Mouse (Mus musculus): Measurements from ENCODE around the gene Klhl11.

Klhl11 gene

DNA sequence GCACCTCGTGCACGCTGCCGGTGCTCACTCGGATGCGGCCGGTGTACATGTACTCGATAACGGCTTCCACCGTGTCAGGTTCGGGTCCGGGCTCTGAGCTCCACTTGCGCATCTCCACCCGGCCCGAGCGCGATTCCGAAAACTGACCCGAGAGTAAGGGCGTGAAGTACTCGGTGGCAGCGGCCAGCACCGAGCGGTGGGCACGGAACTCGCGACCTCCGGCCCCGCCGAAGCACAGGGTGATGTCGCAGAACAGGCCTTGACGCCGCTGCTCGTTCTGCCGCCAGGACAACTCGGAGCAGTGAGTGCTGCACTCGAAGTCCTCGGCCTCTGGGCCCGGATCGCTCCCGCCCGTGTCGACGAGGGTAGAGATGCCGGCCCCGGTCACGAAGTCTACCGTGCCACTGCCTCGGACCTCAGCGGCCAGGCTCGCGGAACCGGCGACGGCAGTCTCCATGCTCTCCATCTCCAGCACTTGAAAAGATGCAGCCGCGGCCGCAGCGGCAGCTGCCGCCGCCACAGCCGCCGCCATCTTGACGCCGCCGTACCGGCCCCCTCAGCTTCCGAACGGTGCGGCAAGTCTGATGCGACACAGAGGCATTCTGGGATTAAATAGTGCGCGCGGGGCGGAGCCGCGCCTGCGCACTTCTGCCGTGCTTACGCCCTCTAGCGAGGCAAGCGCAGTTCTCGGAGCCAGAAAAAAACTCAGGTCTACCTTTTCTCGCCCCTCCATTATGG is at the start of gene Klhl11:
Gene Klhl11, minus strand, starts transcription at position 545 of the 738 bp plus-strand sequence.
- in situ Hi-C loops (cut with MboI), result no loop called here

DNA sequence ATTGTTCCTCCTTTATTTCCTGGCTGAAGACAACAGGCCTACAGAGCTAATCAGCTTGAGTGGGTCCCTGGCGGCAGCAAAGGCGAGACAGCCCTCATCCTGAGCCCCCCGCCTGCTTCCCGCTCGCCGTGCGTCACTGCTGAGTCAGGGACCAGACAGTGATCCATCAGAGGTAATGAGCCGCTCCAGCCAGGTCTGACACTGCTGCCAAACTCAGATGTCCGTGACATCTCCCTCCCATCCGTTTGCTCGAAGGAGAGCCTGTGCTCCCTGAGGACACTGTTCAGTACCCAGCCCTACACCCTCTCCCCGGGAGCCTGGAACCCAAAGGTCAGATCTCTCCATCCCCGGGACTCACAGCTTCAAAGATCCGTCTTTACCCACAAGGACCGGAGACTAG is 48.3 kb upstream of the Klhl11 start:
- in situ Hi-C loops (cut with MboI), result no loop called here

DNA sequence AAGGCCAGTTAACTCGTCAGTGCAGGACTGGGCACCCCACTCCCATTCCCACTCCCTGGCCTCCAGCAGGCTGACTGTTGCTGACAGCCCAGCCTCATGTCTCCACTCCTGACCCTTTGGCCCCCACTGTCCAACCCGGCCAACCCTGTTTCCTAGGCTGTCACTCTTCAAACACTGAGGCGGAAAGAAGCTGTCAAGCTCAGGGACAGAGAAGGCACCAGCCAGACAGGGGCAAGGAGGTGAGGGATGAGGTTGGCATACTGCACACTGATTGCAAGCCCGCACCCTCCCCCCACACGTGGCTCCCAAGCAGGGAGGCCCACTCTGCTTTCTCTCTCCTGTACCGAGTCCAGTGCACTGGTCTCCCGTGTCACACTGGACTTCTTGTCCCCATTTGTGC is 46.6 kb upstream of the Klhl11 start:
- in situ Hi-C loops (cut with MboI), result no loop called here

DNA sequence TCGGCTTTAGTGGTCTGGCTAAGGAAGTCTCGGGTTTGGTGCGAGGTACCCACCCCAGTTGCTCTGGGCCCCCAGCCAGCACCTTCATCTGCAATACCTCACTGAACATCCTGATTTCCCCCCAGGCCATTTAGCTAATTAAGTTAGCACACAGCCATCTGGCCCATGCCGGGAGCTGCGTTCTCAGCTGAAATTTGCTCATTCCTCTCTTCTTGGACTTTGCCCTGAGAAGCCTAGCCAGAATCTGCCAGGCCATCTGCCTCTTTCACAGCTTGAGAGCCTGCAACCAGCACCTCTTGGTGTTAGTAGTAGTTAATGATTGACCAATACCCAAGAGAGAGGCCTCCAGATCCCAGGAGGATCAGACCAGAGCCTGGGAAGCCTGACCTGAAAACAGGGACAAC is 45.6 kb upstream of the Klhl11 start:
- in situ Hi-C loops (cut with MboI), result no loop called here

DNA sequence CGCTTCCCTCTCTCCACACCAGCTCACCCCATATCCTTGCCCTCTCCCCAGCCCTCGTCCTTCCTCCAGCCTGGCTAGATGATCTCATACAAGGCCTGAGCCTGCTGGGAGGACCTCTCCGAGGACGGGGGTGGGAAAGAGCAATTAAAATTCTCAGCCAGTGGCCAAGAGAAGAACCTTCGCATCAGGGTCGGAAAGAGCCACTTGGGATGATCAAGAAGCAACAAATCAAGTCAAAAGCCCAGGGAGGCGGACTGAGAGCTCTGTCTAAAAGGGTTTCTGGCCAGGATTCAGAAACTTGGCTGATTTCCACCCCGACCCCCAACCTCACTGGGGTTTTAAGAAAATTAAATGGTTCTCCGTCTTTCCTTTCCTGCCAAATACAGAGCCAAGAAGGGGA is 43.8 kb upstream of the Klhl11 start:
- in situ Hi-C loops (cut with MboI), result no loop called here

DNA sequence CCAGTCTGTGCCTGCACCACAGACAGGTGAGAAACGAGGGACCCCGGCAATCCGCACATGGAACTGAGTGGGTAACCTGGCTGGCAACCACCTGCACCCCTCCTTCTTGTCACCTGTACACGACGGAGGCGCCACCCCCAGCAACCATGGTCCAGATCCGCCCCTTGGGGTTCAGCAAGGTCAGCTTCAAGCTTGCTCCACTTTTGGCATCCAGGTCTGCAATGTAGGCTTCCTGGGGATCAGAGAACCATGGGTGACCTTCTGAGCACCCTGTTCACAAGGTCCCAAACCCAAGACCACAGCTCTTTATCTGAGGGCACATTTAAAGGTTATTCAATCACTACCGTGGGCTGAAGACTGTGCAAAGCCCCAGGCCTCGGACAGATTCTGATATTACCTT is 43.2 kb upstream of the Klhl11 start:
- in situ Hi-C loops (cut with MboI), result no loop called here

DNA sequence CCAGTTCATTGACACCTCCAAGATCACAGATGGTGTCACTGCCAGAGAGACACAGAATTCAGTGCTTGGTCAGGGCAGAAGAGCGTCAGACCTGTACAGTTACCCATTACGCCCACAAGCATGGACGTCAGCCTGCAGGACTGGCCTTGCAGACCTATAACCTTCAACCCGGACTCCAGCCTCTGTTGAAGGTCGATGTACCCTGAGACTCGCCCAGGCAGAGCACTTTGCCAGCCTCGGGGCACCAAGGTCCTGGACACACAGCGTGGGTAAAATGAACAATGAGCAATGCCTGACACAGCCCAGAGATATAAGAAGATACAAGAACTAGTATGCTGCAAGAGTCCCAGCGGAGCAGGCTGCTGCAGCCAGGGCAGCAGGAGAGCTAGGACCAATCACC is 42.5 kb upstream of the Klhl11 start:
- in situ Hi-C loops (cut with MboI), result no loop called here

DNA sequence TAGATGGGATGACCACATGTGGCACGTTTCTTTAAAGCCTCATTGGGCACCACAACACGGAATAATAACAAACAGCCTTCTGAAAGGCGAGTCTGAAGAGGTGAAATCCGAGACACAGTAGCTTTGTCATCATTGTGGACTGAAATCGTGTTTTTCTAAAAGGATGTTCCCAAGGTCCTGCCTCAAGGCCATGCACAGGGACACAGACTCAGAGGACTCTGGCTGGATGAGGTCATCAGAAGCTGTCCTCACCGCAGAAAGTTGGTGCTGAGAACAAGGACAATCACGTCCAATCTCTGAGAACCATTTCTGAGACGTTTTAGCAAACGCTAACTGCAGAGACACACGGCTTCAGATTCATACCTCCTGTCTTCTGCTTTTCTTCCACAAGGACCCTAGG is 41.2 kb upstream of the Klhl11 start:
- in situ Hi-C loops (cut with MboI), result no loop called here

DNA sequence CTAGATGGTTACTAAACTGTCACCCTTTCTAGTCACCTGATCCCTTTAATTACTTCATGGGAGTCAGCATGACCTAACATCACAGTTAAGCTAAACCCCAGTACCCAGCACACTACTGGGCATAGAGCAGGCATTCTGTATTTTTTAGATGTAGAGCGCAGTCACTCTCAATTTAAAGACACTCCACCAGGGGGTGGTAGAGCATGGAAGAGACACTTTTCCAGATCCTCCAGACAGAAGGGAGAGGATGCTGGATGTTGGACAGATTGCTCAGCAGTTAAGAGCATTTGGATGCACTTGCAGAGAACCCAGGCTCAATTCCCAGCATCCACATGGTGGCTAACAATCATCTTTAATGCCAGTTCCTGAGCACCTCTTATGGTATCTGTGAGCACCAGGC is 39.8 kb upstream of the Klhl11 start:
- in situ Hi-C loops (cut with MboI), result no loop called here

DNA sequence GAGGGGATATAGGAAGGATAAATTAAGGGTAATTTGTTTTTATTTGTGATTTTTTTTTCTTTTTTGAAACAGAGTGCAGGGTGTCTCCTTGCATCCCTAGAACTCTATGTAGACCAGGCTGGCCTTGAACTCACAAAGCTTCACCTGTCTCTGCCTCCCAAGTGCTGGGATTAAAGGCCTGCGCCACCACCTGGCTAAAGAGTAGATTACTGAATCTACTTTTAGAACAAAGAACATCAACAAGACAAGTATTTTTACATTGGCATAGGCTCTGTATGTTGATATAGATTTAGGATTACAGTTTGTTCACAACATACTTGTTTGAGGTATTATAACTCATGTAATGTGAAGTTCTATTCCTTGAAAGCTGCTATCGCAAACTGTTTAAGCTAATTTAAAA is 38.0 kb upstream of the Klhl11 start:
- in situ Hi-C loops (cut with MboI), result no loop called here

DNA sequence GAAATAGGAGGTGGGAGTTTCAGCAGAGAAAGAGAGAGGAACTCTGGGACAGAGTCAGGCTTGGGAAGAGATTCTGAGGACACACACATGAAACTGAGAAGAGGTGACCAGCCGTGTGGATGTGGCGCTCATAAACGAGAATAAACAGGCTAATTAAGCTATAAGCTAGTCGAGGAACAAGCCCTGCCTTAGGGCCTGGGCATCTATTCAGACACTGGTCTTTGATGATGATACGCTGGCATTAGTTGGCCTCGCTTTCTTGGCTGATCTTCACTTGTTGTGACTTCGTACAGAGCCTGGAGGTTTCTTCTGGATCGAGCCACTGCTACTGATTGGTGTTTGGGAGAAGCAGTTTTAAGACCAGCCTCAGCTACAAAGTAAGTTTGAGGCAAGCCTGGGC is 33.5 kb upstream of the Klhl11 start:
- in situ Hi-C loops (cut with MboI), result no loop called here

DNA sequence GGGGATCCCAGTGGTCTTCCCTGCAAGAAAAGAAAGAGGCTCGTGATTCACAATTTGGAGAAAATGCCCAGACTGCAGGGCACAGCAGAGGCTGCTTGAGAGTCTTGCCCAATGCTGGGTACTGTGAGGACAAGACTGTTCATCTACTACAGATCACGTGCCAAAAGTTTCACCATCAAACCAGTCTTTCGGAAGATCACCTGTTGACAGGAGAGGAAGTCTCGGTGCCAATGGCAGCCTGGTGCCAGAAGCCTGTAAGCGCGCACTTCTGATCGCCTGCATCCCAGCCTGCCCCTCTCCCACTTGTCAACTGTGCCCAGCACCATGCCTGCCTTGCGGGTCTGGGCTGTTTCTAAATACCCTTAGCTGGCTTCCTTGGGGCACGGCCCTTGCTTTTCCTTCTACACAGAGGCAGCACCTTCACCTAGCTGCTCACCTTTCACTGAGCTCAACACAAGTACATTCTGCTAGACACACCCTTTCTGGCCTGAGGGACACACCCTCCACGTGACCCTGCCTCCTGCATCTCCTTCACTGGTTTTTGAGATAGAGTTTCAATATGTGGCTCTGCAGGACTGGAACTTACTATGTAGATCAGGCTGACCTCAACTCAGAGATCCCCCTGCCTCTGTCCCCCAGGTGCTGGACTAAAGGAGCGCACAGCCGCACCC is 32.6 kb upstream of the Klhl11 start:
- in situ Hi-C loops (cut with MboI), result no loop called here

DNA sequence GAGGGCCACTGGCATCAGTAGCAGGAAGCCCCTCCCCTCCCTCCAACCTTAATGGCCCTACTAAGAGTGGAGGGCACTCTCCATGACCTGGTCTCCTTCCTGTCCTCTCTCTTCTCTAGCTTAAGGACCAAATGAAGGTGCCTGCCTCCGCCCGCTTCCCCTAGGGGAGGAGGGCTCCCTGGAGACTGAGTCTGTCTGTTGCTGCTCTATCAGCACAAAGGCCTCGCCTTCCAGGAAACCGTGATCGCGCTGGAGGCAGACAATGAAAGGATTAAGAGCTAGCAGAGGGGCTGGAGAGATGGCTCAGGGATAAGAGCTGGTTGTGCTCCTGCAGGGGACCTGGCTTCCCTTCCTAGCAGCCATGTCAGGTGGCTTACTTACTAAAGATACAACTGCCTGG is 28.8 kb upstream of the Klhl11 start:
- in situ Hi-C loops (cut with MboI), result no loop called here

DNA sequence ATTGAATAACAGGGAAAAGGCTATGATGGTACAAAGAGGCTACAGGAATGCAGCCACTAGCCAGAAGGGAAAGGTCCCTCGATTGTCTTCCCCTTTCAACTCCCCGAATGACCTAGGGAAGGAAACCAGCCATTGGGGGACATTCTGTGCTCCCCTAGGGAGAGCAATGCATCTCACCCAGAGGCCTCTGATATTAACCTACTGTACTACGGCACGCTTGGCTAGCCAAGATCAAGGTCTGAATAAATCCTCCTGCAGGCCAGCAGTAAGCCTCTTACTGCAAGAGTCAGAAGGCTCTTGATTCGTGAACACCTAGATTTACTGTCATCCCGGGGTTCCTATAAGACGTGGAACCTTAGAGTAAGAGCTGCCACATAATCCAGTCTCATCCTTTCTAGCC is 28.1 kb upstream of the Klhl11 start:
- in situ Hi-C loops (cut with MboI), result no loop called here

DNA sequence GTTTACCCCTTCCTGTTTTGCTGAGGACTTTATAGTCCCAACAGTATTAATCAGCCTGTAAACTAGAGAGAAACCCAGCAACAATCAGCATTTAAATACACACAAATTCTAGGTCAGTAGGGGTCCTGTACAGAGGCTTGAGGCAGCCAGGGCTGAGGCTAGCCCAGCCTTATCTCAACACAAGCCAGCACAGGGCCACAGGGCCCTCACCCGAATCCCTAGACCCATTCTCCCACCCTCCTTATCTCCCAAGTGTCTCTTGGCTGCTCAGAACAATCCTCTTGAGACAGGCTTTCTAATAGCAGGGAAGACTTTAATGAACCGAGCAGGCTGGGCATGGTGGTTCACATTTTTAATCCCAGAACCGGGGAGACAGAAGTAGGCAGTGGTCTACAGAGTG is 27.7 kb upstream of the Klhl11 start:
- in situ Hi-C loops (cut with MboI), result no loop called here

DNA sequence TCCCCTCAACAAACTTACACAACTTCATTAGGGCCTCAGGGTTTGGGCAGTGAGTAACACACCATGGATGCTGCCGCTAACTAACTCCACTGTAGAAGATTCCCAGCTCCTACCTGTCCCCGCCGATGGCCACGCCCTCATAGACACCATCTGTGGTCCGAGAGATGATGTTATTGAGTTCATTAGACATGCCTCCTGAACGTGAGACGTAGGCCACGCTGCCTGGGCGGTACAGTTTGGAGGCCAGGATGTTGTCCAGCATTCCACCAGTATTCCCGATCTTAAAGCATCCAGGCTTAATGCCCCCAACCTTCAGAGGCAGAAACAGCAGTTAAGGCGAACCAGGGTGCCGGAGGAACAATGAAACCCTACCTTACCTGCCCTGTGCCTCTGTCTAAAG is 21.2 kb upstream of the Klhl11 start:
- in situ Hi-C loops (cut with MboI), result no loop called here

DNA sequence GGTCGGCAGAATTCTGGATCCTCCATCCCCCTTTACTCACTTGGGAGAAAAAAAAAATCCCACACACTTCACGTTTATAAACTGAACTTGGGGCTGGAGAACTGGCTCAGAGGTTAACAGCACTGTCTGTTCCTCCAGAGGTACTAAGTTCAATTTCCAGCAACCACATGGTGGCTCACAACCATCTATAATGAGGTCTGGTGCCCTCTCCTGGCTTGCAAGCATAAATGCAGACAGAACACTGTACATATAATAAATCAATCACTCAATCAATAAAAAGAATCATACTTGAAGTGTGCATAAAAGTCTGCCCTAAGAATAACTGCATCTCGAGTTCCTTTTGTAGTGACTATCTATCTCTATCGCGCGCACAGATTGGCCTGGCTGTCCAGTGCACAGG is 18.4 kb upstream of the Klhl11 start:
- in situ Hi-C loops (cut with MboI), result no loop called here

DNA sequence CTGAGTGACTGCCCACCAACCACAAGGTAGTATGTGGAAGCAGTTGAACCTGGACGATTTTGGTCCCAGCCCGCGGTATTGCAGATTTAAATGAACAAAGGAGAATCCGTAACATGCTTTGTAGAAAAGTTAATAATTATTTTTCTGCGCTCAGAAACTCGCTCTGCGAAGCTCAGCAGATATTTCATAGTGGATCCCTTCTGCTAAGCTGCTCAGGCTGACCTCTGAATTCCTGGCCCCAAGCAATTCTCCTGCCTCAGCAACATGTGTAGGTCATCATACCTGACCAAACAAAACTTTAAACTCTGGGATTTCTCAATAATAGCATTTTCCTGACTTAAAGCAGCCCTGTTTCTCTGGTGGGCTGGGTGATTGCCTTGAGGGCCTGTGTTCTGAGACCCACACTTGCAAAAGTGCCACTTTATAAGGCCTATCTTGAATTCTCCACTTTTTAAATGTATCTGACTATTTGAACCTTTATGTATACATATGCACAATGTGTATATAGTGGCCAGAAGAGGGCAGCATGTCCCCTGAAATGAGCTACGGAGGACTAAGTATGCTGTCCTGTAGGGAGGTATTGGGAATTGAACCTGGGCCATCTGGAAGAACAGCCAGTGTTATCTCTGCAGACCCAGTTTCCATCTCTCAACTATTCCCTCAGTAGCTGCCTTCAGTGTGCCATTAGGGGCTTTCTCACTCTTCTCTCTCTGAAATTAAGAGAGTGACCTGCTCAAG is 13.4 kb upstream of the Klhl11 start:
- in situ Hi-C loops (cut with MboI), result no loop called here

DNA sequence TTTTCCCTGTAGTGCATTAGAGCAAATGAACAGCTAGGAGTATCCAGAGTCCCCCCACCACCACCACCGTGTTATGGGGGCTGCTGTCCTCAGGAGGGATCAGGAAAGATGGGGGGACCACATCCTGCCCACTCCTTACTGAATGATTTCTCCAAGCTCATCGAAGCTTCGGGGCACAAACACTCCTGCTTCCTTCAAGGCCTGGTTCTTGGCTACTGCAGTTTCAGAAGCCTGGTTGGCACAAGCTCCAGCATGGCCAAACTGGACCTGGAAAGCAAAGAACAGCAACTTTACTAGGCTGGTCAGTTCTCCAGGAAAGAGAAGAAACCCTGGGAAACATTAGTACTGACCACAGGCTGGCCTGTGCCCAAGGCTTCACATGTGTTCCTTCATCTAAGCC is 11.9 kb upstream of the Klhl11 start:
- in situ Hi-C loops (cut with MboI), result no loop called here

DNA sequence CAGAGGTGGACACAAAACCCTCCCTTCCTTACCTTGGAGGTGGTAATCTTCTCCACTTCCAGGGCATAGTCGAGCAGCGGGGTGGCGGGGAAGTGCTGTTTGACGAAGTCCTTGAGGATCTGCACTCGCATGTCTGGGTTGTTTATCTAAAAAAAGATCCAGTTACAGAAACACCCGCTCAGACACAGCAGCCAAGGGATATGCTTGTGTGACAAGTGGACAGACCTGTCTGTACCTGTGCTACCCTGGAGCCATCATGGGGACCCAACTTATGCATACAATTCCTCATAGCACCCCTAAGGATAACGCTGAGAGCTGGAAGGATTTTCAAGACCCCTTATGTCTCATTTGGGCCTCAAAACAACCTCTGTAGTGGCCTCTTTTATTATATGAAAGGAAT is 6.6 kb upstream of the Klhl11 start:
- in situ Hi-C loops (cut with MboI), result no loop called here

DNA sequence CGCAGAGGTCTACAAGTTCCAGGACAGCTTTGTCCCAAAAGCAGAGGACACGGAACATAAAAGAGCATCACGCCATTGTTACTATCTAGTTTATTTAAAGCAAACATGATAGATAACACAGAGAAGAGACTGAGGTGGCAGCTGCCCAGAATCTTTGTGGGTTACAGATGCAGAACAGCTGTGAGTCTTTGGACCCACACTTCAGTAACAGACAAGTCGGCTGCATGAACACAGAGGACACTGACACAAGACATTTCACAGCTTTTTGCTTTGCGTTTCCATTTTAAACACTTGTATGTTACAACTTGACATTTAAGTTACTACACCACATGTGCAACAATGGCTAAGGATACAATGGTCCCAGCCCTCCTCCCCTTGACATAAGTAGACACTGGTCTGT is 3.7 kb upstream of the Klhl11 start:
- in situ Hi-C loops (cut with MboI), result no loop called here

DNA sequence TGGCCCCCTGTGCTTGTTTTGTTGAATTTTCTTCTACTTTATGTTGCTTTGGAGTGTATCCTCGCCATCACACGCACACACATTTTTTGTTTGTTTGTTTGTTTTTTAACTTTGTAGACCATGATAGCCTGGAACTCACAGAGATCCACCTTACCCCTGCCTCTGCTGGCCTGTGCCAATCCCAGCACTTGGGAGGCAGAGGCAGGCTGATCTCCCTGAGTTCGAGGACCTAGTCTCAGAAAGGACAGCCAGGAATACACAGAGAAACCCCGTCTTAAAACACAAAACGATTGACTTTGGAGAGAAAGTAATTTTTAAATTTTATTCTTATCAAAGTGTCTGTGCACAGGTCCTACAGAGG is 374 bp upstream of the Klhl11 start:
- in situ Hi-C loops (cut with MboI), result no loop called here
